Mouse (Mus musculus) brain, embryonic 14.5 days (tissue): ENCODE measurements around the gene Thoc6. TPM values are rescaled to one million over a fixed set of nuclear protein-coding genes. Genes with fewer than 3 reads are reported as not detected.

Experiments
- DNase-seq: peaks from one replicate; pipeline ENCODE4 v3.0.0-alpha.2; 2011; ENCODE audit warnings: low read depth
- CTCF ChIP-seq: fragments of 200-500 bp; IDR thresholded peaks from 2 replicates; pipeline ENCODE4 v1.5.1; 2012; ENCODE audit warnings: inconsistent platforms, mild to moderate bottlenecking, moderate library complexity, borderline replicate concordance; ENCODE audit not compliant: insufficient read depth, insufficient read length; ENCODE audit errors: extremely low read depth
- POLR2A ChIP-seq: fragments of 200-500 bp; IDR thresholded peaks from 2 replicates; pipeline ENCODE4 v1.6.1; 2012; ENCODE audit warnings: mild to moderate bottlenecking, inconsistent platforms, borderline replicate concordance; ENCODE audit not compliant: poor library complexity, insufficient read depth, insufficient read length, severe bottlenecking; ENCODE audit errors: extremely low read depth
- polyA plus RNA-seq: library from polyadenylated mRNA; depleted of rRNA; stranded (reverse); fragments of >200 nt; gene quantifications from 2 replicates; pipeline ENCODE4 v1.2.3, GENCODE M21; 2012

The Thoc6 gene
- polyA plus RNA-seq, 1 experiment: 38.7 TPM

DNA sequence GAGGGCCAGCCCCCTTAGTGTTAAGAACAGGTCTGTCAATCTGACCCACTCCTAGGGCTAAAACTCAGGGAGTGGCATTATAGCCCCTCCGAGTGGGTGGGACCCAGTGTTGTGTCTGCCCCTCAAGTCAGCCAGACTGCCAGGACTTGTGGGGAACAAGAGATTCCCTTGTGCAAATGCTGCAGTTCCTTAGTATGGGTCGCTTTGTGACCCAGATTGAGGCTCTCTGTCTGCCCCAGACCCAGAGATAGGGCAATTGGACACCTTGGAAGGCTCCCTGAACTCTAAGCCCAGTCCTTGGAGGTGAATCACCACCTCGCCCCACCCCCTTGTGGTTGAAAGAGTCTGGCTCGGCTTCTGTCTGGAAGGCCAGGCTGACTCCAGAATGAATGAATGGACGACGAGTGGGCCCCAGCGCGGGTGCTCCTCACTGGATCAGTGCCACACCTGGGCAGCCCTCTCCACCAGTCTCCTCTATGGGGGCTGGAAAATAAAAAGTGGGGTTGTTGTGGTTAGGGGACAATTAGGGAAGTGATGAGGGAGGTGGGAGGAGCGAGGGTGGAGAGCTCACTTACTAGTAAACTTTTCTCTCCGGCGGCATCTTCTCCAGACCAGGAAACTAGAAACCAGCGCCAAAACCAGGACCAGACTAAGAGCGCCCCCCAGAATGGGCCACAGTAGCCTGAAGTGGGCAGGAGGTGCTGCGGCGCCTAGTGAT is 2.0 kb upstream of the Thoc6 start:
- no peak for TF ChIP-seq CTCF
- no peak for TF ChIP-seq POLR2A
- DNase-seq: no peak

DNA sequence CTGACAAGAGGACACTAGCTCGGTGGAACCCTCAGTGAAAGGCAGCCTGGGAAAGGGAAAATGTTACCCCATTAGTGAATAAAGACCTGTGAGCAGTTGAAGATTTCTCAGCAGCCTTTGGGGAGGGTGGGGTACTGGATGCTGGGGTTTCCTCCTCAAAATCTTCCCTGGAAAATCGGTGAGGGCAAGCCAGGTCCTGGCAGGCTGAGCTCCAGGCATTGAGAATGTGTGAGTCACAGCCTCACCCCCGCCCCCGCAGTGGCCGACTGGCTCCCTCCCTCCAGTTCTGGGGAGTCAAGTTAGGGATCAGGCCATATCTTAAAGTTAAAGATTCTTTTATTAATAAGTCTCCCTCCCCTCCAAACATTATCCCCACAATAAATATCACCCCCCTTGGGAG is 1.4 kb upstream of the Thoc6 start:
- TF ChIP-seq POLR2A (no peak), CTCF (no peak)
- DNase-seq: no peak

DNA sequence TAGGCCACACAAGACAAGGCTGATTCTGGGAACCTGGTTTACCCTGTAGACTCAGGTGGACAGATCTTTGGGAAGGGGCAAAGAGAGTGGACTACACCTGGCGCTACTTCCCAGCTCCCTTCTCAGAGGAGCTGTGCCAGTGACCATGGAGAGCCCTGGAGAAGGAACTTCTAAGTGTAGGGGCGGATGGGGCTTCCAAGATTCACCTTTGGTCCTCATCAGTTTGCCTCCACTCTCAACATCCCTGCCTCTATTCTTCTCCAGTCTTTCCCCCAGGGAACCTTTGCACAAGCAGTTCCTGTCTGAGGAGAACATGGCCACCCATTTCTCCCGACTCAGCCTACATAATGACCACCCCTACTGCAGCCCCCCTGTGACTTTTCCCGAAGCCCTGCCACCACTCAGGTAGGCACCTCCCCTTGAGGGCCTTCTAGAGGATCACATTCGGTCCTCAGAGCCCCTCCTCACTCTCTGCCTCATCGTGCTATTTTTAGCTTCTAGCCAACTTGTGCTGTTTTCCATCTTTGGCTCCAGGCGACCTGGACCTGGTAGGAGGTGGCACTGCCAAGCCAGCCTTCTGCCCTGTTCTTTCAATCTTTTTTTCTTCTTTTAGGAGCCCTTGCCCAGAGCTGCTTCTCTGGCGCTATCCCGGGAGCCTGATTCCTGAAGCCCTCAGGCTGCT is 730 bp upstream of the Thoc6 start:
- TF ChIP-seq CTCF (no peak), POLR2A (no peak)
- DNase-seq: no peak

DNA sequence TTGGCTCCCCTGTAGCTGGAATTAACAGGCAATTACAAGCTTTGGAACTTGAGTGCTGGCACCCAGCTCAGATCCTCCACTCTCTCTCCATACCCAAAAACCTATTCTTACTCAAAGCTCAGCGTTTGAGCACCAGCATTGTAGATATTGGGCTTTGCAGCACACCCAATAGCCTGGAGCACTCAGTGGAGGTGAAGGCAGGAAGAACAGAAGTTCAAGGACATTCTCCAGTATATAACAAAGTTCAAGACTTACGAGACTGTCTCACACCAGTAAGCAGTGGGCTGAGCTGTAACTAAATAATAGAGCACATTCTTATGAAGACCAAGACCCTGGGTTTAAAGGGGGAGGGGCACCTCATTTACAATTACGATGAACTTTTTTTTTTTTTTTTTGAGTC is 921 bp downstream of the Thoc6 start:
- TF ChIP-seq POLR2A (no peak), CTCF (no peak)

DNA sequence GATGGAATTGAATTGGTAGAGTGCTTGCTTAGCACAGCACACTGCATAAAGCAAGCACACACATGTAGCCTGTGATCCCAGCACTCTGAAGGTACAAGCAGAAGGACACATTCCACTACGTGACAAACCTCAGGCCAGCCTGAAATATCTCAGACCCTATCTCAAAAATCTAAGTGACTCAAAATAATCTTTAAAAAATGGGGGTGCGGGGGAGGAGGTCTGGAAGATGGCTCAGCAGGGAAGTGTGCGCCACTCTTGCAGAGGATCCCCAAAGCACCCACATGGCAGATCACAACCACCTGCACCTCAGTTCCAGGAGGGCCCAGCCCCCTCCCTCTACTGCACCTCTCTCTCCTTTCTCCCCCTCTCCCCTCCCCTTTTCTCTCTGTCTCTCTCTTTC is 2.2 kb downstream of the Thoc6 start:
- TF ChIP-seq CTCF: no peak
- no peak for TF ChIP-seq POLR2A
- no peak for DNase-seq

More for the DNA sequence above, 921 bp downstream of the Thoc6 start:
- no peak for DNase-seq

DNA sequence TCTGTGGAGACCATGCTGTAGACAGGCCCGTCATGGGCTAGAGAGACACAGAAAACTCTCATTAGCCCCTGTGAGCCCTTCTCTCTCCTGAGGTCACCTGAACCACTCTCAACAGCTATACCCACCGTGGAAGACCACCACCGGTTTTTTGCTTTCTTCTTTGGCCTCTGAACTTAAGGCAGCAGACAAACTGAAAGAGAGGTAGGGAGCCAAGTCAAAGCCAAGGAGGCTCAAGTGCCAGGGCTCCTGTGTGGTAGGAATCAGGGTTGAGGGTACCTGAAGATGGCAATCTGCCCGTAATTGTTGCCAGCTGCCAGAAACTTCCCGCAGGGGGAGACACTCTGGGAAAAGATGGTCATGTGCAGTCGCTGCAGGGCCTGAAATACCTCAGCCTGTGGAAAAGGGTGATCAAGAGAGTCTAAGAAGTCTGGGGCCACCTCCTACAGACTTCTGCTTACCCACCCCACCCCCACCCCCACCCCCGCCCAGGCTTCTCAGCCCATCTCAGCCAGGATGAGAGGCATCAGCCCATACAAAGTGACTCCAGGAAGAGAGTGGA is 3.1 kb downstream of the Thoc6 start:
- TF ChIP-seq POLR2A (no peak), CTCF (no peak)
- DNase-seq: no peak

DNA sequence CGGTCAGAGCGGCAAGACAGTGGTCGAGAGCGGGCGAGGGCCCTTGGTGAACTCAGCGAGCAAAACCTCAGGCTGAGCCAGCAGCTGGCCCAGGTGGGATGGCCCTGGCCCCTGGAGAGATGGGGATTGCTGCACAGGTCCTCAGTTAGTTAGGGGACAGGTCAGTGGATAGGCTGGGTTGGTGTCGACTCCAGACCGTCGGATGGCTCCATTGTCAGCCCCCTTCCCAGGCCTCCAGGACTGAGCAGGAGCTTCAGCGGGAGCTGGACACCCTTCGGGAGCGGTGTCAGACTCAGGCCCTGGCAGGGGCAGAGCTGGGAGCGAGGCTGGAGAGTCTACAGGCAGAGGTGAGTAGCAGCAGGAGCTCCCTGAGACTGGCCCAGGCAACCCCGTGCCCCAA is 8.2 kb downstream of the Thoc6 start:
- TF ChIP-seq CTCF (no peak), POLR2A (no peak)
- no peak for DNase-seq

DNA sequence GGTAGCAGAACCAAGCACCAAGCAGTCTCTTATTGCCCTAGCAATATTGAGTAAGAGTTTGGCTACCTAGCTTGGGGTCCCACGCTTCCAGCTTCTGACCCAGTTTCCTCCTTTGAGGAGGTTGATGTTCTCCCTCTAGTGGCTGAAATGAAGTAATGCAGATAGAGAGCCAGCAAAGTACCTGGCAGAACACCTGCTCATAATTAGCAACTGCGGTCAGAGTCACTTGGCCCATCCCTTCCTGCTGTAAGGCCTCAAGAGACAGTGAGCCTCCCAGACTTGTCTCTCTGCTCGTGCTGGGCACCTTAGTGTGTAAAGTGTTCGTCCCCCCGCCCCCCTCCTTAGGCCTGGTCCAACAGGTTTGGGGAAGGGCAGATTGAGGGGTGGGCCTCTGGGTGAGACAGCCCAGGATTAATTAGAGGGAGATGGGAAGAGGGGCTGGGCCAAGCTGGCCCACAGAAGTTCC is 9.1 kb downstream of the Thoc6 start:
- TF ChIP-seq CTCF (peak; percentile 75; the same call in 1 of the 2 replicates), POLR2A (no peak)
- peak; percentile 56 for DNase-seq

DNA sequence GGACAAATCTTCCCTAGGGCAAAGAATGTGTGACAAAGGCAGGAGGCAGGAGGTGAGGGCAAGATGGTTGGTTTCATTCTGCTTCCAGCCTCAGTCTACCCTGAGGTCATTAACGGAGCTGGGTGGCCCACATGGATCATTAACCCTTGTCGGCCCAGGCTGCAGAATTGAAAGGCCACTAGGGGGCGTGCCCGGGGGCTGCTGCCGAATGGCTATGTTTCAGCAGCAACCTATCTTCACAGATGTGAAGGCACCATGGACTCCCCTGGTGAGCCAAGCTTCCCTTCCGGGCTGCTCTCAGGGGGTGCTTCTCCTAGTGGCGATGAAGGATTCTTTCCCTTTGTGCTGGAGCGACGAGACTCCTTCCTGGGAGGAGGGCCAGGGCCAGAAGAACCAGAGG is 12.2 kb downstream of the Thoc6 start:
- TF ChIP-seq POLR2A (no peak), CTCF (peak; percentile 41; the same call in 1 of the 2 replicates)
- DNase-seq: no peak

DNA sequence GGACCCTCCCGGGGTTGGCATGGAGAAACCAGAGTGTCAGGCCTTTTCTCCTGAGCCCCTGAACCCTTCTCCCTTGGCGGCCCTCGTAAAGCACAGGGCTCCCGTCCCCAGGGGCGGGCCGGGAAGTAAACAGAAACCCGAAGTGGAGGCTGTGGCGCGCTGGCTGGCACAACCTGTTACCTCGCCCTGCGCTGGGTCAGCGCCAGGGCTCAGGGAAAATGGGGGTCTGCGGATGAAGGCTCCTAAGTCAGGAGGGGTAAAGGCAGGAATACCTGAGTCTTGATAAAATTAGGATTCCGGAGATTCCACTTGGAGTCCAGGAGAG is 12.8 kb downstream of the Thoc6 start:
- no peak for DNase-seq
- TF ChIP-seq CTCF (no peak), POLR2A (no peak)

DNA sequence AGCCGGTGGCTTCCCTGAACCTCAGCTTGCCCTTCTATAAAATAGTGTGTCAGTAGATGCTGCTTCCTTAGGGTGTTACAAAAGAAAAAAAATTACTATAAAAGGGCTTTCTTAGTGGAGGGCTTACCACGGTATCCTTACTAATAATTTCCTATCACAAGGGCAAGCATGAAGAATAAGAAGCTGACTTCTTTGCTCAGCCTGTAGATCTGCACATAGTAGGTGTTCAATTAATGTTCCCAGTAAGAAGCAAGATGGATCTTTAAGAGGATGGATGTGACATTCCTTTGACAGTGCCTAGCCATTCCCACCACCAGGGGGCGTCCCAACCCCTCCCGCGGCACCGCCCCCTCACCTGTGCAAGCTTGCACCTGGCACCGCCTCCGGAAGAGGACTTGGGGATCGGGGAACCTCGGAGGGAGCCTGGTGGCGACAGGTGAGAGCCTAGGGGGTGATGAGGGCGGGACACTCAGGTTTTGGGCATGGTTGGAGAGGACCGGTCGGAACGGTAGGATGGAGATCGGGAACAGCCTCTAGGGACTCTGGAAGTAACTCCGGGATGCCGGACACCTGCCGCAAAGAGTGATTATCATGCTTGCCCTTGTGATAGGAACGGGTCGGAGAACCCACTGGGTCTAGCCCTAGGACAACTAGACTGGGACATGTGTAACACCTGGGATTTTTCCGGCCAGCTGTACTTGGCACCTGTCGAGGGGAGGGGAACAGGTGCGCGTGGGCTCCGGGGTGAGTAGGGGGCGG is 13.4 kb downstream of the Thoc6 start, which contains the start of gene Bicdl2:
Gene Bicdl2 (plus strand): TSS at position 390 of the 759 bp plus-strand sequence.
- no peak for TF ChIP-seq POLR2A
- peak; percentile 50 for TF ChIP-seq CTCF
- no peak for DNase-seq
